Mouse (Mus musculus): Measurements from ENCODE around the gene Atf7ip2.

Atf7ip2 gene

DNA sequence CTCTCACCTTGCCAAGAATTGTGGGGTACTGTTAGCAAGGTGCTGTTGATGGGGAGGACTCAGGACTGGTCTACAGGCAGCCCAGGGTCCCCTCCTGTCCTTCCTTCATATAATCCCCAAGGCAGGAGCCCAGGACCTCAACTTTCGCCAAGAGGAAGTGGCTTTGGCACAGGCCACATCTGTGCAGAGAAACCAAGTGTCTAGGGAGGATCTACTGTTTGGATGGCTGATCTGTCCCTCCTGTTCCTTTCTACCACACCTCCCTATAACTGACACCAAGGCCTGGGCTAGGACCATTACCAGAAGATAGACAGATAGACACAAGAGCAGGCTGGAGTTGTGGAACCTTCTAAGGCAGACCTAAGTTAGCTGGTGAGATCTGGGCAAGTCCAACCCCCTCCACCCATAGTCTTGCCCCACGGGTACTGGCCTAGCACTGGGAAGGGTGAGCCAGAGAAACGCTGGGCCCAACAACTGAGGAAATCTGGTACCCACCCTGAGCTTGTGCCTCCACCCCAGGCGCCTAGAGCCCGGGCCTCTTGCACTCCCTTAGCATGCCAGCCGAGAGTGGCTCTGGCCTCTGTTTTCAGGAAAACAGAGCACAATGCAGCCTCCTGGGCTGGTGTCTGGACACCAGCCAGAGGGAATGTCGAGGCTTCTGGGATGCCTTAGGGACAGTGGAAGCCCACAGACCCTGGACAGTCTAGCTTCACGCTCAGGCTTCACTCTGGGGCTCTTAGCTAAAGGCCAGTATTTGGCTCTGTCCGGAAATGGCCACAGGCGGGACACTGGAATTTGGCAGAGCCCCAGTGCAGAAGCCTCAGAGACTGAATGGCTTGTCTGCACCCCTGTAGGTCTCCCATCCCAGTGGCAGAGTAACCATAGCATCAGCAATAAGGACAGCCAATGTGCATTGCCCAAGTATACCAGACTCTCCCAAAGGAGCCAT is 105.5 kb downstream of the Atf7ip2 start:
- peak in 1 of 2 experiments; percentile 60 for DNase-seq

- peak; percentile 53 to 72 for DNase-seq
Observed at GRCm38 (mm10) chr16:10299637-10300036, 107.1 kb downstream of the Atf7ip2 start.

GRCm38 (mm10) chr16:10300231-10301186 is 108.0 kb downstream of the Atf7ip2 start:
- DNase-seq: no peak

All from lung, postnatal 4 days (tissue).